Mouse (Mus musculus): ENCODE measurements around the gene Ror2.

The Ror2 gene

DNA sequence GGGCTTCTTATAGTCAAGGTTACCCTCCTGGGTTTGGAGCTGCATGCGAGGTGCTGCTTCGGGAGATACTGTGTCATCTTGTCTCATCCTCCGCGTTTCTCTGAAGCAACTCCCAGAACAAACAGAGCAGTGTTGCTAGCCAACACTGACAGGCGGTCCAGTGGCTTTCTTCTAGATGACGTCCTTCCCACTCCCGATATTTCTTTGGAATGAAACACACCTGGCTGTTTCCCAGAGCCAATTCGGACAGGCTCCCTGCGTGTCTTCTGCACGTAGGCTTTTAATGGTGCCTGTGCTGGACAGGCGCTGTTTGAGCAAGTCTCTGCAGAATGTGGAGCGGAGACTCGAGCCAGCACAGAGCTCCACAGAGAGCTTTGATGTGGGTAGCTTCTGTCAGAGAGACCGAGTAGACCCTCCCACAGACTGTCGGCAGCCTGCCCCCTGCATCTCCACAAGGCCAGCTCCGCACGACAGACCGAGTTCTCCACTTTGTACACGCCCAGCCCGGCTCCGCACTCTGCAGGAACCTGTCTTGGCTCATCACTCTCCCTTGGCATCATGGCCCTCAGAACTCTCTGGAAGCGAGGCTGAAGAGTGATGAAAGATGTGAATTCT is 216.7 kb downstream of the Ror2 start:
- no peak for DNase-seq (ENCODE audit: low read depth in 1 of 2, low spot score in 2 of 2)

DNA sequence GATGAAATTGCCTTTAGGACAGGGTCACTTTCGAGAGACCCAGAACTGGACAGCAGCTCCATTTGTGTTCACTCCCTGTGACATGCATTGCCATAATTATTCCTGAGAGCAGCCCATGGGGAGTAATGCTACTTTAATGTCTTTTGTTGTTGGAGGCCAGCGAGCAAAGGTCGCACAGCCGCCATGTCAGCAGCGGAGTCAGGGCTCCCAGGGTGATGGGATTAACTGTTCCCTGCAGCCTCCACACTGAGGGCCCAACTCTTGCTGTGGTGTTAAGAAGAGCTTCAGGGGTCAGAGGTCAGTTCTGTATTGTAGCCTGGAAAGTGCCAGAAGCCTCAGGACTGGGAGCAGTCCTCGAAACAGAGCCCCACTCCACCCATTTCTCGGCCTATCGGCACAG is 217.5 kb downstream of the Ror2 start:
- DNase-seq (ENCODE audit: low read depth in 1 of 2, low spot score in 2 of 2) = no peak

DNA sequence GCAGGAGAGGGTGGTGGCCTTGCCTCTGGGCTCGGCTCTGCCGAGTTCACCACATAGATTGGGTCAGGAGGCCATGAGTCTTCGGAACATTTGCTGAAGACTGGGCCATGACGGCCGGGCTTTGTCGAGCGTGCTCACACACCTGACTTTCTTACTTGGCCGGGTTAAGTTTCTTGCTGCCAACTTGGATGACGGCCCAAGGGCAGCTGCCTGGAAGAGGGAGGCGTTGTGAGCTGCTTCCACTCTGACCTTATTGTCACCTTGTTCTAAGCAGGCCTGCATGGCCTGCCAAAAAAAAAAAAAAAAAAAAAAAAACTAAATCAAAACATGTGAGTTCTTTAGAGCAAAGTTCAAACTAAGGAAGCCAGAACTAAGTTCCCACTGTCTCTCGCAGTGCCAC is 218.0 kb downstream of the Ror2 start:
- DNase-seq (ENCODE audit: low read depth in 1 of 2, low spot score in 2 of 2) = no peak

DNA sequence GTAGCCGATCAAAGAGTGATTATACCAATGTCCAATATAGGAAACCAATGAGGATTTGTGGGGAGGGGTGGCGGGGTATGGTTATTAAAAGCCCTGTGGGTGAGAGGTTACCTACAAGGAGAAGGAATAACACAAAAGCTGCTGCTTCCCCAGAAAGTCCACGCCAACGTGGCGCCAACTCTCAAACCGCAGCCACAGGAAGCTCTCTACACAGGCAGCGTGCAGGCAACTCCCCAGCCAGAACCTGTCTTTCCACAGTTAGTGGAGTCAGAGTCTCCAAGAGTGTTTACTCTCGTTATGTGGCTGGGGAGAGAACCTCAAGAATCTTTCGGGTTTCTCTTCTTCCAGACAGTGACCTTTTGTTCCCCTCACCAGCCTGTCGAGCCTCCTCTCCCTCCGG is 220.8 kb downstream of the Ror2 start:
- no peak for DNase-seq (ENCODE audit: low read depth in 1 of 2, low spot score in 2 of 2)

DNA sequence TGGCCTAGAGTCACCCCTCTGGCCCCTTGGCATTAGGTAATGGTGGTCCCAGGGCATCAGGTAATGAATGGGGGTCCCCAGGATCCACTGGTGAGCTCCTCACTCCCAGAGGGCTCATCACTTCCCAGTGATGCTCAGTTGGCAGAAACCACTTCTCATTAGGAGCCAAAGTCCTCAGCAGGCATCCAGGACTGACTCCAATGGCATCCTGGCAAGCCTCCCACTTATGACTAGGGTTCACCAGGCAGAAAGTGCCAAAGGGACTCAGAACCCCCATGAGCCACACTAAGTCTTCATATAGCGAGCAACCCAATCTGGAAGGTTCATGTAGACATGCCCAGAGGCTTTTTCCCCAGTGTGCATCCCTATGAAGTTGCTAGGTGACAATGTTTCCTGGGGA is 221.2 kb downstream of the Ror2 start:
- no peak for DNase-seq (ENCODE audit: low read depth in 1 of 2, low spot score in 2 of 2)

Measured in monocyte, adult 2 months (primary cell).